Mouse (Mus musculus) testis, adult 2 months (tissue): ENCODE results near the gene Dut. TPM values are rescaled to one million over a fixed set of nuclear protein-coding genes. Genes with fewer than 3 reads are reported as not detected.

Experiments used
- H3K27ac ChIP-seq: fragments of 200-500 bp; 2 replicates; pipeline ENCODE4 v1.5.1; 2012; ENCODE audit warnings: low read depth, low read length; ENCODE audit not compliant: control insufficient read depth, insufficient read depth
- H3K27me3 ChIP-seq: fragments of 200-500 bp; 2 replicates; pipeline ENCODE4 v1.6.1; 2012; ENCODE audit warnings: mild to moderate bottlenecking, low read length, moderate library complexity; ENCODE audit not compliant: control insufficient read depth, insufficient read depth
- H3K36me3 ChIP-seq: fragments of 200-500 bp; 2 replicates; pipeline ENCODE4 v1.6.1; 2012; ENCODE audit warnings: mild to moderate bottlenecking, low read length; ENCODE audit not compliant: control insufficient read depth, insufficient read depth
- H3K4me1 ChIP-seq: fragments of 200-500 bp; 2 replicates; pipeline ENCODE4 v1.6.1; 2012; ENCODE audit warnings: low read length; ENCODE audit not compliant: control insufficient read depth, insufficient read depth
- H3K4me3 ChIP-seq: fragments of 200-500 bp; 2 replicates; pipeline ENCODE4 v1.5.1; 2012; ENCODE audit warnings: low read depth, mild to moderate bottlenecking, low read length, moderate library complexity, mixed read lengths; ENCODE audit not compliant: control insufficient read depth
- CTCF ChIP-seq: fragments of 200-500 bp; IDR thresholded peaks from 2 replicates; pipeline ENCODE4 v1.5.1; 2012; ENCODE audit warnings: low read depth, mild to moderate bottlenecking, inconsistent platforms, low read length, moderate library complexity; ENCODE audit not compliant: control insufficient read depth, insufficient read depth, insufficient replicate concordance
- POLR2A ChIP-seq: fragments of 200-500 bp; IDR thresholded peaks from 2 replicates; pipeline ENCODE4 v1.6.1; 2012; ENCODE audit warnings: low read depth, mild to moderate bottlenecking, inconsistent platforms, low read length, moderate library complexity; ENCODE audit not compliant: control insufficient read depth
- polyA plus RNA-seq: library from polyadenylated mRNA; depleted of rRNA; stranded (reverse); fragments of >200 nt; gene quantifications from 2 replicates; pipeline ENCODE4 v1.2.3, GENCODE M21; 2012; rRNA removed

Gene Dut
- 21.8 and 31.2 TPM in 2 replicates for polyA plus RNA-seq

GRCm38 (mm10) chr2:125247108-125247961 lies at the start of gene Dut:
Gene Dut, plus strand, starts transcription at chr2:125247190.
- peaks cover 2% of the 10 kb centered on the region for H3K36me3 ChIP-seq
- H3K4me3 ChIP-seq = peak within 1 kb of the TSS; percentile 90
- 0 out of 2 replicates have a peak, but pooled peaks cover 2% of the 10 kb centered on the region for H3K4me1 ChIP-seq
- TF ChIP-seq POLR2A = peak; percentile 73
- TF ChIP-seq CTCF = no peak
- H3K27me3 ChIP-seq = no peaks in the 10 kb centered on the region
- H3K27ac ChIP-seq = peak within 1 kb of the TSS; percentile 81

DNA sequence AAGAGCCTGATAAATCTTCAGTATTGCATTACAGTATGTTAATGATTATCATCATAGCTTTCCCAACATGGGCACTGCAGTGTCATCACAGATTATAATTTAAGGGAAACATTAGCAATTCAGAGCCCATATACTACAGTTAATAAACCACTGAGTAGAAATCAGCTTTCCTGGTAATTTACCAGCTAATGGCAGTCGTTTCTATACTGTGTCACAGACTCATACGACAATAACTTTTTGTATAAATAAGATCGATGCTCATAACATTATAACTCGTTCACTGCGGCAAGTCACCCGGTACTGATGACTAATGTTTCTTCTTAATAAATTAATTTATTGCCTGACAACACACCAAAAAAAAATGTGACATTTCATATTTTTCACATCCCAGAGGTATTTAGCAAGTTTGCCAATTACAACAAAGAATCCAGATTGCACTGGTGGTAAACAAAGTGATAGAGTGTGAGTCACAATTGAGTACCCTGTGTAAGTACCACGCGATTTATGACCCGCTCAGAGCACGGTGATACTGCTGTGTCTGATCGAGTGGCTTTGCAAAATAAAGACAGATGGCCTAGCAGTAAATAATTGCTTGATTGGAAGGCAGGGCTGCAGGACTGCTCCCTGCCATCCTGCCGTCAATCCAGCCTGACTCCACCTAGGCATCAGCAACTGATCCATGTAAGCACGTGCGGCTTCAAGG lies 37.9 kb upstream of the Dut start:
- Histone ChIP-seq H3K27ac (no peak overlapping the region), H3K36me3 (no peaks in the 10 kb centered on the region), H3K4me3 (no peak overlapping the region), H3K4me1 (no peaks in the 10 kb centered on the region), H3K27me3 (no peaks in the 10 kb centered on the region)
- no peak for TF ChIP-seq CTCF
- no peak for TF ChIP-seq POLR2A

DNA sequence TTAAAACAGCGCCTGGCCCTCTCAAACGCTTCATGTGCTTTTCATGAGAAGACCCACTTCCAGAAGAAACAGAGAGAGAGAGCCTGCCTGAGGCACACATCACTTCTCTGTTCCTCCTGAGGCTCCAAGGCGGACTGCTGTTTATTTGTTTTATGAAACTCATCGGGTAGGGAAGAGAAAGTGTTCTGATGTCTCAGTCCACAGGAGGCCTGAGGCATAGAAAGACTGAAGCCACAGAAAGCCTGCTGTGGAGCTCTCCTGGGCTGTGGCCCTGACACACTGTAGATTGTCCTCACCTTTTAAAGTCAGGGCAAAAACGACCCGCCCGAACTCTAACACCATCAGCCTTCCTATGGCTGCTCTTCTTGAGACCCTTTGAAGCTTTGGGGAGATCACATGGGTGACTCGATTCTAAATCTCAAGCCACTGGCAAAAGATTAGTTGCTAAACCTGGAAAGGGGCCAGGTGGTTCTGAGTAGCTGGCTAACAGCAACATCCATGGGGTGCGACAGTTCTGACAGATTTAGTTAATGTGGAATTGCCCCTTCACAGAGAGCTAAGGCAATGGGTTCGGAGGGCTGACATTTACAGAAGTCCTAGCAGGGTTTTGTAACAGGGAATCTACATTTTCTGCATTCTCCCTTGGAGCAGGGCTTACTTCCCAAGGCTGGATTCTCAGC lies 35.0 kb upstream of the Dut start:
- Histone ChIP-seq H3K27ac (no peak overlapping the region), H3K27me3 (no peaks in the 10 kb centered on the region), H3K4me1 (no peaks in the 10 kb centered on the region), H3K4me3 (no peak overlapping the region), H3K36me3 (no peaks in the 10 kb centered on the region)
- TF ChIP-seq CTCF (no peak), POLR2A (no peak)

DNA sequence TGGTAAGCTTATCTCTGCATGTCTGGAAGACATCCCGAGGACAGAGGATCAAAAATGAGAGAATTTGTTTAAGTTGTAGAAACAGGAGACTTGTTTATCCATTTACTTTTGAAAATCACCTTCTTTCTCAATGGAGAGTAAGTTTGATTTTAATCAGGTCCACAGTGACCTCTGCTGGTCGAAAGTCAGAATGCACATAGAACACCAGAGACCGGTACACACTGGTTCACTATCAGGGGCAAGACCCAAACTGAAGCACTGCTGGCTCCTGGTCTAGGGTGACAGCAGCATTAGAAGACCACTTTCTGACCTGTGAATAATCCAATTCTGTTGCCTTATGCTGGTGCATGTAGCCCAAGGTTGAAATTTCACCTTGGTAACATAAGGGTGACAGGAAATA lies 32.4 kb upstream of the Dut start:
- Histone ChIP-seq H3K4me1 (no peaks in the 10 kb centered on the region), H3K27ac (no peak overlapping the region), H3K4me3 (no peak overlapping the region), H3K27me3 (no peaks in the 10 kb centered on the region), H3K36me3 (no peaks in the 10 kb centered on the region)
- TF ChIP-seq CTCF = peak; percentile 48; the same call in 1 of the 2 replicates
- no peak for TF ChIP-seq POLR2A

- H3K27ac ChIP-seq = no peak overlapping the region
- no peak for TF ChIP-seq POLR2A
- H3K4me1 ChIP-seq = no peaks in the 10 kb centered on the region
- no peak overlapping the region for H3K4me3 ChIP-seq
- no peaks in the 10 kb centered on the region for H3K27me3 ChIP-seq
- H3K36me3 ChIP-seq = no peaks in the 10 kb centered on the region
Measured at GRCm38 (mm10) chr2:125217286-125217685, 29.7 kb upstream of the Dut start.

DNA sequence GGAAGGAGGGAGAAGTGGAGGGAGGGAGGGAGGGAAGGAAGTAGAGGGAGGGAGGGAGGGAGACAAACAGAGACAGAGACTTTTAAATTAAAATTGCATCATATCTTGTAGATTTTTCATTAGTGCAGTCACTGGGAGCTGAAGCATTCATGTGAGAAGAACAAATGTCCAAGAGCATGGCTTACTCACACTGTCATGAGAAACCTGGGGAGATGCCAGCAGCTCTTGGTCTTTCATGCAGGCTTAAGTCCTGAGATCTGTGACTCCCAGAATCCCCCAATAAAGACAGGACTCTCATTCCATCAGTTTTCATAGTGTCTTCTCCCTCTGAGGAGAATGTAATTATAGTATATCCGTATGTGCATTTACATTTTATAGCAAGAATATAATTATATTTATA lies 28.4 kb upstream of the Dut start:
- Histone ChIP-seq H3K4me3 (no peak overlapping the region), H3K27ac (no peak overlapping the region)

GRCm38 (mm10) chr2:125219268-125219667 lies 27.7 kb upstream of the Dut start:
- TF ChIP-seq POLR2A = no peak
- no peak for TF ChIP-seq CTCF
- no peak overlapping the region for H3K4me3 ChIP-seq
- H3K27ac ChIP-seq = no peak overlapping the region
- no peaks in the 10 kb centered on the region for H3K4me1 ChIP-seq
- no peaks in the 10 kb centered on the region for H3K36me3 ChIP-seq
- H3K27me3 ChIP-seq = no peaks in the 10 kb centered on the region

More for the DNA sequence above, 28.4 kb upstream of the Dut start:
- Histone ChIP-seq H3K4me1 (no peaks in the 10 kb centered on the region), H3K36me3 (no peaks in the 10 kb centered on the region), H3K27me3 (no peaks in the 10 kb centered on the region)
- no peak for TF ChIP-seq CTCF
- TF ChIP-seq POLR2A = no peak
